Mouse (Mus musculus): ENCODE measurements around the gene Zfp865.

GRCm38 (mm10) chr7:5017931-5018330, 2.2 kb upstream of the Zfp865 start:
- TF ChIP-seq CTCF (IDR thresholded peaks at IDR 0.05) (no peak), POLR2A (IDR thresholded peaks at IDR 0.05; ENCODE audit: insufficient read depth, low read depth, low read length) (no peak)

Measured in heart, adult 2 months (tissue).